Mouse (Mus musculus): ENCODE measurements around the gene Apex1.
"Not testable (repeated sequence)": the region's sequence is repeated elsewhere in the genome, so short reads cannot be mapped to it uniquely, and the experiment has no call there.

DNA sequence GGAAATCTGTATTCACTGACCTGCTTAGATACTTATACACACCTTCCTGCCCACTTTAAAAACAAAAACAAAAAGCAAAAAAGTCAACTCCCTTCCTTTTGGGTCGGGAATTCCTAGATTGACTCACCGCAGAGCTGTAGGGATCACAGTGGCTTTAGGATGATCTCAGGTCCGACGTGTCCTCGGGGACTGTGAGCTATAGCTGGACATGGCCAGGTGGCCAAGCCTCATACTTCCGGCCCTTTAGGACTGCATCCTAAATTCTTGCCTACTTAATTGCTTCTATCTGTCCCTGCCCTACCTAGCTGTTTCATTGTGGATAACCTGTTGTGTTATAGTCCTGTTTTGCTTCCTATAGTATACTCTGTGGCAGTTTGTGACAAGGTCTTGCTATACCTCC is 20.3 kb downstream of the Apex1 start:
- TF ChIP-seq CTCF (IDR thresholded peaks at IDR 0.05; ENCODE audit: low read depth, low read length); POLR2A (IDR thresholded peaks at IDR 0.05; ENCODE audit: borderline replicate concordance, low read depth, low read length): not testable (repeated sequence)
